Mouse (Mus musculus) liver, embryonic 14.5 days (tissue): ENCODE measurements around the gene Btg1-ps2.

Experiments used
- CTCF ChIP-seq: IDR thresholded peaks from 2 replicates; pipeline ENCODE4 v1.5.1; 2016; ENCODE audit warnings: antibody characterized with exemption, low read depth, control low read depth
- EP300 ChIP-seq: IDR thresholded peaks from 2 replicates; pipeline ENCODE4 v1.6.1; 2016; ENCODE audit warnings: antibody characterized with exemption, low read depth

DNA sequence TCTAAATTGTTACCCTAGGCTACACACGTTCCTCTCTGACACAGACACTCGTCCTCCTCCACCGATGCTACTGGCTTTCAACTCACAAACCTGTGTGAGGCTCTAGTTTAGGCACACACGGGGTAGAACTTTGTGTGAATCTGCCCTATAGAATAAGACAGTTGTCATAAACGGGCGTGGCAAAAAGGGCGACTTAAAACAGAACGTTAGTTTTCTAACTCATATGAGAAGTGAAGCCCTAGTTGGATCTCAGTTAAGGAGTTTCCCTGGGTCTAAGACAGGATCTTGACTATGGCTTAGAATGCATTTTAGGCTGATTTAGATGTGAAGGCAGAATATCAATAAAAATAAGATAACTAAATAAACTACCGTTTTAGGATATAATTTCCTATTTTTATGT, 42.1 kb upstream of the Btg1-ps2 start, which contains the start of gene Rhox11:
- TF ChIP-seq EP300: no peak
- no peak for TF ChIP-seq CTCF
